Mouse (Mus musculus): ENCODE data around the gene Trpv6. TPM values are rescaled to one million over a fixed set of nuclear protein-coding genes. Genes with fewer than 3 reads are reported as not detected.

The Trpv6 gene
- total RNA-seq (2023): not detected

GRCm38 (mm10) chr6:41636178-41636577 lies at the start of gene Trpv6:
Trpv6 (minus strand) TSS chr6:41636405.

GRCm38 (mm10) chr6:41684131-41684530 lies 47.9 kb upstream of the Trpv6 start, which contains the start of gene Llcfc1:
Llcfc1 (plus strand) TSS chr6:41684431.

GRCm38 (mm10) chr6:41680669-41681068 lies 44.5 kb upstream of the Trpv6 start, which contains the start of gene Trpv5:
Trpv5 (minus strand) TSS chr6:41680769.

GRCm38 (mm10) chr6:41605061-41605793 lies 31.0 kb downstream of the Trpv6 start, which contains the start of gene Ephb6:
Ephb6 (plus strand) TSS chr6:41605482.

Other genes with a start within 250 kb of the Trpv6 start
- gene Gm5771, start 244.0 kb downstream of the Trpv6 start, total RNA-seq (2023): not detected
- gene Gm10334, start 190.3 kb downstream of the Trpv6 start, total RNA-seq (2023): not detected
- gene Prss1, start 177.5 kb downstream of the Trpv6 start, total RNA-seq (2023): not detected
- gene Prss2, start 114.6 kb downstream of the Trpv6 start, total RNA-seq (2023): 1 to 10 TPM in 1 of 2 experiments, under 1 TPM in 1; 0.74 to 1.4 TPM
- 10 to 100 TPM; 32.2 to 42.9 TPM for gene Ephb6, start 30.9 kb downstream of the Trpv6 start, total RNA-seq (2023)
- gene Trpv5, start 44.4 kb upstream of the Trpv6 start, total RNA-seq (2023): not detected
- not detected for gene Llcfc1, start 48.0 kb upstream of the Trpv6 start, total RNA-seq (2023)
- 1 to 10 TPM; 3.3 TPM for gene Kel, start 67.9 kb upstream of the Trpv6 start, total RNA-seq (2023)
- not detected for gene Olfr459, start 138.8 kb upstream of the Trpv6 start, total RNA-seq (2023)
- gene Pip, start 211.1 kb upstream of the Trpv6 start, total RNA-seq (2023): not detected
- gene Sval2, start 216.6 kb upstream of the Trpv6 start, total RNA-seq (2023): not detected